Comparison of ENCODE assay signal across 28 mouse cellular contexts in the genomic region with DNA sequence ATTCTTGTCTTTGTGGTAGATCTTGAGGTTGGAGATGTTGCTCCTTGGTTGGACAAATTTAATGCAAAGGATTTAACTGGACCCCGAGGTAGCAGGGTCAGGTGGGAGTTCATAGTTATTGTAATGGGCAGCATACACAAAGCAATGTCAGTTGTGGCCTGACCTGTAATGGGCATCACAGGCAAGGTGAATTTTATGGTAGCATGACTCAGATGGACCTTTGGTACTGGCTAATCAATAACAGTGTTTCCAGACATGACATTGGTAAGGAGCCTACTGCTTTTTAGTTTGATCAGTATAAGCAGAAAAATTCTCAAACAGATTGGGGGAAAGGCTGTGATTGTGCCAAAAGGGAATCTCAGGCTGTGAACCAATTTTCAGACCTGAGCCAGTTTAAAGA.
"Had no signal": no experiment of that assay in that cellular context is flagged by ENCODE, and none has a peak within 500 bp of the region (broad histone marks: within the 10 kb centered on the region; RNA-seq: fewer than 3 reads in every experiment).

No protein-coding gene starts in this region.

- H3K9ac ChIP-seq: embryonic facial prominence, embryonic 12.5 days; embryonic facial prominence, embryonic 13.5 days; embryonic facial prominence, embryonic 15.5 days; forebrain, embryonic 12.5 days; forebrain, embryonic 13.5 days; forebrain, embryonic 15.5 days; forebrain, postnatal 0 days had no signal

- H3K9me3 ChIP-seq: embryonic facial prominence, embryonic 10.5 days; embryonic facial prominence, embryonic 12.5 days; embryonic facial prominence, embryonic 13.5 days; embryonic facial prominence, embryonic 15.5 days; forebrain, embryonic 10.5 days; forebrain, embryonic 12.5 days; forebrain, embryonic 13.5 days; forebrain, embryonic 15.5 days had no signal

- DNase-seq: cerebellum, adult 18-20 months; cerebellum, adult 2 months; cerebellum, adult 8-10 months; cerebellum, adult 9-10 months; cerebellum, adult 9-11 months; cerebellum, postnatal 10 days; cerebellum, postnatal 14 days; cerebellum, postnatal 25 days; cerebellum, postnatal 36 days; embryo, embryonic 11 days; forebrain, postnatal 0 days; gastrocnemius, adult 2 months; gastrocnemius, postnatal 10 days; gastrocnemius, postnatal 14 days; gastrocnemius, postnatal 25 days; gastrocnemius, postnatal 36 days; heart, adult 11 months had no signal

- ATAC-seq: forebrain, embryonic 13.5 days; forebrain, embryonic 14.5 days; forebrain, embryonic 15.5 days; forebrain, embryonic 16.5 days; forebrain, postnatal 0 days had no signal

- H3K4me1 ChIP-seq: embryonic facial prominence, embryonic 10.5 days; embryonic facial prominence, embryonic 12.5 days; embryonic facial prominence, embryonic 13.5 days; embryonic facial prominence, embryonic 15.5 days; forebrain, embryonic 10.5 days; forebrain, embryonic 12.5 days; forebrain, embryonic 13.5 days; forebrain, embryonic 15.5 days had no signal

- H3K4me3 ChIP-seq: embryonic facial prominence, embryonic 10.5 days; embryonic facial prominence, embryonic 12.5 days; embryonic facial prominence, embryonic 13.5 days; embryonic facial prominence, embryonic 15.5 days; erythroblast, embryonic 14.5 days; forebrain, embryonic 10.5 days; forebrain, embryonic 12.5 days; forebrain, embryonic 13.5 days; forebrain, embryonic 15.5 days; gastrocnemius, adult 2 months had no signal

- H3K27ac ChIP-seq: embryonic facial prominence, embryonic 10.5 days; embryonic facial prominence, embryonic 12.5 days; embryonic facial prominence, embryonic 13.5 days; embryonic facial prominence, embryonic 15.5 days; forebrain, embryonic 10.5 days; forebrain, embryonic 12.5 days; forebrain, embryonic 13.5 days; forebrain, embryonic 15.5 days; gastrocnemius, adult 2 months had no signal

- H3K27me3 ChIP-seq: embryonic facial prominence, embryonic 12.5 days; embryonic facial prominence, embryonic 13.5 days; embryonic facial prominence, embryonic 15.5 days; forebrain, embryonic 12.5 days; forebrain, embryonic 13.5 days; forebrain, embryonic 15.5 days had no signal

- H3K4me2 ChIP-seq: embryonic facial prominence, embryonic 12.5 days; embryonic facial prominence, embryonic 13.5 days; embryonic facial prominence, embryonic 15.5 days; forebrain, embryonic 12.5 days; forebrain, embryonic 13.5 days; forebrain, embryonic 15.5 days had no signal

- H3K36me3 ChIP-seq: embryonic facial prominence, embryonic 10.5 days; embryonic facial prominence, embryonic 12.5 days; embryonic facial prominence, embryonic 13.5 days; embryonic facial prominence, embryonic 15.5 days; forebrain, embryonic 10.5 days; forebrain, embryonic 12.5 days; forebrain, embryonic 15.5 days had no signal
